Mouse (Mus musculus) hindbrain, embryonic 10.5 days (tissue): Measurements from ENCODE around the gene Cyp4a30b. TPM values are rescaled to one million over a fixed set of nuclear protein-coding genes. Genes with fewer than 3 reads are reported as not detected.

Source experiments
- polyA plus RNA-seq: library from polyadenylated mRNA; unstranded; fragments of >200 nt; fragmentation: Nextera tagmentation; extraction: Ambion mirVana; gene quantifications from 2 replicates; pipeline ENCODE4 v1.2.1, GENCODE M21; 2016

Cyp4a30b gene
- polyA plus RNA-seq, 1 experiment from 2014 or later = not detected

Other genes starting within 250 kb of the Cyp4a30b start
- not detected in 2 replicates for gene Cyp4a29, start 210.5 kb upstream of the Cyp4a30b start, polyA plus RNA-seq
- gene Cyp4a12a, start 153.6 kb upstream of the Cyp4a30b start, polyA plus RNA-seq = not detected in 2 replicates
- gene Cyp4a12b, start 41.0 kb upstream of the Cyp4a30b start, polyA plus RNA-seq = not detected in 2 replicates
- not detected in 2 replicates for gene Cyp4a14, start 43.5 kb downstream of the Cyp4a30b start, polyA plus RNA-seq
- gene Cyp4a10, start 65.7 kb downstream of the Cyp4a30b start, polyA plus RNA-seq = not detected in 2 replicates
- gene Cyp4a31, start 111.0 kb downstream of the Cyp4a30b start, polyA plus RNA-seq = not detected in 2 replicates
- gene Cyp4a32, start 148.4 kb downstream of the Cyp4a30b start, polyA plus RNA-seq = not detected in 2 replicates
- gene Cyp4b1, start 195.1 kb downstream of the Cyp4a30b start, polyA plus RNA-seq = 0.35 TPM in 1 of 2 replicates, not detected in the other